ENCODE assay signal across 11 mouse cellular contexts in genomic region chr13:24656719-24657497, GRCm38 (mm10).
DNase-seq lines count a peak whose midpoint lies in the region; ATAC-seq lines count a peak whose summit lies in the region.
"Had no signal": no experiment of that assay in that cellular context is flagged by ENCODE, and none has a peak within 500 bp of the region (broad histone marks: within the 10 kb centered on the region; RNA-seq: fewer than 3 reads in every experiment).

No protein-coding gene starts in this region.

- H3K4me3 ChIP-seq in heart, embryonic 14.5 days (ENCODE audit: control insufficient read depth in 1 of 2, insufficient read depth in 1 of 2, low read depth in 1 of 2, low read length in 2 of 2): no peak overlapping the region
- H3K4me3 ChIP-seq in embryonic facial prominence, embryonic 12.5 days: no peak overlapping the region
- no peak overlapping the region for H3K4me3 ChIP-seq in hindbrain, embryonic 13.5 days
- no peak overlapping the region for H3K4me3 ChIP-seq in neural tube, embryonic 12.5 days
- no peak overlapping the region for H3K4me3 ChIP-seq in intestine, embryonic 15.5 days (replicated peaks)

- H3K9ac ChIP-seq in heart, embryonic 14.5 days (ENCODE audit: low read length): peak overlapping the region; percentile 13; the same call in 1 of the 2 replicates
- no peak overlapping the region for H3K9ac ChIP-seq in embryonic facial prominence, embryonic 12.5 days
- H3K9ac ChIP-seq in hindbrain, embryonic 13.5 days: no peak overlapping the region
- no peak overlapping the region for H3K9ac ChIP-seq in neural tube, embryonic 12.5 days
- H3K9ac ChIP-seq in intestine, embryonic 15.5 days: no peak overlapping the region

- no peak for DNase-seq in heart, adult 18-20 months
- DNase-seq in ovary, postnatal 10 days (ENCODE audit: low spot score): no peak
- DNase-seq in liver: no peak
- DNase-seq: cerebellum, adult 11-12 months; thymus, adult 2 months had no signal

- peak overlapping the region; percentile 18; the same call in 1 of the 2 replicates for H3K4me2 ChIP-seq in heart, embryonic 14.5 days (ENCODE audit: low read length)
- H3K4me2 ChIP-seq in embryonic facial prominence, embryonic 12.5 days (replicated peaks): peak overlapping the region; percentile 28
- H3K4me2 ChIP-seq in hindbrain, embryonic 13.5 days: peak overlapping the region; percentile 43
- peak overlapping the region; percentile 25; the same call in 1 of the 2 replicates for H3K4me2 ChIP-seq in neural tube, embryonic 12.5 days (replicated peaks)
- no peak overlapping the region for H3K4me2 ChIP-seq in intestine, embryonic 15.5 days (replicated peaks)

- no peak overlapping the region for H3K27ac ChIP-seq in heart, embryonic 14.5 days (replicated peaks in 1 of 2; ENCODE audit: control insufficient read depth in 1 of 2, insufficient read depth in 1 of 2, low read depth in 2 of 2, low read length in 2 of 2)
- H3K27ac ChIP-seq in embryonic facial prominence, embryonic 12.5 days: no peak overlapping the region
- H3K27ac ChIP-seq in hindbrain, embryonic 13.5 days: peak overlapping the region; percentile 83
- H3K27ac ChIP-seq in neural tube, embryonic 12.5 days: peak overlapping the region; percentile 37
- H3K27ac ChIP-seq in intestine, embryonic 15.5 days: no peak overlapping the region

- no peak for ATAC-seq in heart, embryonic 14.5 days (ENCODE audit: insufficient number of reproducible peaks, insufficient read depth, low FRiP score, low read depth)
- peak; percentile 77; the same call in 1 of the 2 replicates for ATAC-seq in embryonic facial prominence, embryonic 12.5 days (ENCODE audit: insufficient number of reproducible peaks, insufficient read depth, low FRiP score, low TSS enrichment)
- peak; percentile 78 for ATAC-seq in hindbrain, embryonic 13.5 days (ENCODE audit: low FRiP score)
- peak; percentile 82 for ATAC-seq in neural tube, embryonic 12.5 days (ENCODE audit: low FRiP score, low read depth)
- ATAC-seq in intestine, embryonic 15.5 days: no peak

- H3K4me1 ChIP-seq in heart, embryonic 14.5 days (ENCODE audit: control insufficient read depth in 2 of 2, insufficient read depth in 2 of 2, low read length in 2 of 2): peaks cover 9 to 35% of the 10 kb centered on the region in 2 experiments
- peaks cover 7% of the 10 kb centered on the region; the same call in 1 of the 2 replicates for H3K4me1 ChIP-seq in embryonic facial prominence, embryonic 12.5 days
- peaks cover 22% of the 10 kb centered on the region for H3K4me1 ChIP-seq in hindbrain, embryonic 13.5 days (replicated peaks)
- no peaks in the 10 kb centered on the region for H3K4me1 ChIP-seq in neural tube, embryonic 12.5 days
- H3K4me1 ChIP-seq in intestine, embryonic 15.5 days (replicated peaks): no peaks in the 10 kb centered on the region

- no peaks in the 10 kb centered on the region for H3K9me3 ChIP-seq in heart, embryonic 14.5 days (ENCODE audit: control insufficient read depth, low read length)
- no peaks in the 10 kb centered on the region for H3K9me3 ChIP-seq in embryonic facial prominence, embryonic 12.5 days
- no peaks in the 10 kb centered on the region for H3K9me3 ChIP-seq in hindbrain, embryonic 13.5 days
- no peaks in the 10 kb centered on the region for H3K9me3 ChIP-seq in neural tube, embryonic 12.5 days
- no peaks in the 10 kb centered on the region for H3K9me3 ChIP-seq in intestine, embryonic 15.5 days

- H3K36me3 ChIP-seq in heart, embryonic 14.5 days (ENCODE audit: control insufficient read depth, insufficient read depth, low read length): no peaks in the 10 kb centered on the region
- H3K36me3 ChIP-seq in embryonic facial prominence, embryonic 12.5 days: no peaks in the 10 kb centered on the region
- no peaks in the 10 kb centered on the region for H3K36me3 ChIP-seq in hindbrain, embryonic 13.5 days
- no peaks in the 10 kb centered on the region for H3K36me3 ChIP-seq in neural tube, embryonic 12.5 days
- H3K36me3 ChIP-seq in intestine, embryonic 15.5 days: no peaks in the 10 kb centered on the region

- WGBS in heart, embryonic 14.5 days: 42% methylated on average over 15 of the region's 15 CpGs
- WGBS in embryonic facial prominence, embryonic 12.5 days: 23% methylated on average over 15 of the region's 15 CpGs
- WGBS in hindbrain, embryonic 13.5 days: 12% methylated on average over 15 of the region's 15 CpGs
- 29% methylated on average over 15 of the region's 15 CpGs for WGBS in neural tube, embryonic 12.5 days
- WGBS in intestine, embryonic 15.5 days: 60% methylated on average over 15 of the region's 15 CpGs

- no peaks in the 10 kb centered on the region for H3K27me3 ChIP-seq in heart, embryonic 14.5 days (ENCODE audit: control insufficient read depth, insufficient read depth, low read length)
- no peaks in the 10 kb centered on the region for H3K27me3 ChIP-seq in embryonic facial prominence, embryonic 12.5 days
- no peaks in the 10 kb centered on the region for H3K27me3 ChIP-seq in hindbrain, embryonic 13.5 days
- no peaks in the 10 kb centered on the region for H3K27me3 ChIP-seq in neural tube, embryonic 12.5 days (replicated peaks)
- H3K27me3 ChIP-seq in intestine, embryonic 15.5 days (replicated peaks): no peaks in the 10 kb centered on the region
- H3K27me3 ChIP-seq: CH12.LX had no signal

Comparison
In these comparisons a context has a peak if more than half of its experiments do, and no peak if none do; other contexts are left out.
1. ATAC-seq: peak in embryonic facial prominence, embryonic 12.5 days (single experiment), hindbrain, embryonic 13.5 days (single experiment) and neural tube, embryonic 12.5 days (single experiment); none in heart, embryonic 14.5 days (single experiment) and intestine, embryonic 15.5 days (single experiment).
2. H3K27ac ChIP-seq: peak in hindbrain, embryonic 13.5 days (single experiment) and neural tube, embryonic 12.5 days (single experiment); none in heart, embryonic 14.5 days (0 of 2), embryonic facial prominence, embryonic 12.5 days (single experiment) and intestine, embryonic 15.5 days (single experiment).